Mouse (Mus musculus) megakaryocyte, adult 5-6 weeks (primary cell): ENCODE data around the gene Wdr18. TPM values are rescaled to one million over a fixed set of nuclear protein-coding genes. Genes with fewer than 3 reads are reported as not detected.

ENCODE experiments used
- ATAC-seq: 2 replicates; pipeline ENCODE4 v1.8.0; 2016; ENCODE audit warnings: mild to moderate bottlenecking, inconsistent platforms; ENCODE audit not compliant: poor library complexity, severe bottlenecking
- total RNA-seq, 2 experiments: library from RNA; stranded (forward) in 1 of 2; stranded (reverse) in 1 of 2; fragments of 153-499, 151-499 nt in 1 of 2; fragments of 221-1000, 200-1000 nt in 1 of 2; gene quantifications; 2 replicates each; pipeline versions ENCODE4 v1.2.3 to v1.2.4; 2015 to 2017

Gene Wdr18
- total RNA-seq (2015) (10.6 and 15.7 TPM in 2 replicates), total RNA-seq (2017) (7.8 TPM in 2 replicates)

- peak; percentile 87 for ATAC-seq
Observed at GRCm38 (mm10) chr10:79959847-79960601, at the start of gene Wdr18. Gene Wdr18 (plus strand): TSS chr10:79960152.

- no peak for ATAC-seq
Observed at GRCm38 (mm10) chr10:79910556-79910955, 49.4 kb upstream of the Wdr18 start, which contains the start of gene Gm26602. Gene Gm26602 (plus strand): TSS chr10:79910856.

- ATAC-seq: no peak
Observed at GRCm38 (mm10) chr10:79912412-79912811, 47.5 kb upstream of the Wdr18 start.

- ATAC-seq: no peak
Observed at GRCm38 (mm10) chr10:79914131-79914947, 45.6 kb upstream of the Wdr18 start.

GRCm38 (mm10) chr10:79914948-79915596 is 44.9 kb upstream of the Wdr18 start:
- ATAC-seq: peak; percentile 56

- no peak for ATAC-seq
Observed at GRCm38 (mm10) chr10:79916081-79916480, 43.9 kb upstream of the Wdr18 start.

GRCm38 (mm10) chr10:79916808-79917531 is 43.0 kb upstream of the Wdr18 start, which contains the start of gene Kiss1r:
Gene Kiss1r (plus strand): TSS chr10:79916971.
- peak; percentile 85 for ATAC-seq

GRCm38 (mm10) chr10:79917532-79918100 is 42.3 kb upstream of the Wdr18 start:
- no peak for ATAC-seq

GRCm38 (mm10) chr10:79918231-79919078 is 41.5 kb upstream of the Wdr18 start:
- no peak for ATAC-seq

GRCm38 (mm10) chr10:79919251-79919849 is 40.6 kb upstream of the Wdr18 start:
- ATAC-seq: no peak

GRCm38 (mm10) chr10:79920056-79920890 is 39.7 kb upstream of the Wdr18 start:
- no peak for ATAC-seq

- ATAC-seq: no peak
Observed at GRCm38 (mm10) chr10:79920958-79921535, 38.9 kb upstream of the Wdr18 start, which contains the start of gene R3hdm4. Gene R3hdm4 (minus strand): TSS chr10:79921208.

- ATAC-seq: no peak
Observed at GRCm38 (mm10) chr10:79921572-79921971, 38.4 kb upstream of the Wdr18 start.

- ATAC-seq: peak; percentile 54
Observed at GRCm38 (mm10) chr10:79924998-79925784, 34.8 kb upstream of the Wdr18 start.

GRCm38 (mm10) chr10:79925785-79926490 is 34.0 kb upstream of the Wdr18 start:
- ATAC-seq: no peak
